Mouse (Mus musculus) heart, adult 2 months (tissue): ENCODE results near the gene Ablim2.

Source experiments
- CTCF ChIP-seq: fragments of 200-600 bp; IDR thresholded peaks from 2 replicates; pipeline ENCODE4 v1.8.1; 2022; ENCODE audit warnings: antibody characterized with exemption, mild to moderate bottlenecking, moderate library complexity
- EP300 ChIP-seq: fragments of 200-500 bp; IDR thresholded peaks from 2 replicates; pipeline ENCODE4 v1.6.1; 2011; ENCODE audit warnings: low read depth, low read length, control low read depth; ENCODE audit not compliant: insufficient read depth
- POLR2A ChIP-seq: fragments of 200-500 bp; IDR thresholded peaks from 2 replicates; pipeline ENCODE4 v1.6.1; 2011; ENCODE audit warnings: mild to moderate bottlenecking, low read depth, low read length, control low read depth; ENCODE audit not compliant: insufficient read depth

- TF ChIP-seq POLR2A (no peak), EP300 (no peak), CTCF (no peak)
Measured at GRCm38 (mm10) chr5:35745406-35745805, 12.3 kb upstream of the Ablim2 start.
